Mouse (Mus musculus): ENCODE measurements around the gene Phpt1.

The Phpt1 gene

DNA sequence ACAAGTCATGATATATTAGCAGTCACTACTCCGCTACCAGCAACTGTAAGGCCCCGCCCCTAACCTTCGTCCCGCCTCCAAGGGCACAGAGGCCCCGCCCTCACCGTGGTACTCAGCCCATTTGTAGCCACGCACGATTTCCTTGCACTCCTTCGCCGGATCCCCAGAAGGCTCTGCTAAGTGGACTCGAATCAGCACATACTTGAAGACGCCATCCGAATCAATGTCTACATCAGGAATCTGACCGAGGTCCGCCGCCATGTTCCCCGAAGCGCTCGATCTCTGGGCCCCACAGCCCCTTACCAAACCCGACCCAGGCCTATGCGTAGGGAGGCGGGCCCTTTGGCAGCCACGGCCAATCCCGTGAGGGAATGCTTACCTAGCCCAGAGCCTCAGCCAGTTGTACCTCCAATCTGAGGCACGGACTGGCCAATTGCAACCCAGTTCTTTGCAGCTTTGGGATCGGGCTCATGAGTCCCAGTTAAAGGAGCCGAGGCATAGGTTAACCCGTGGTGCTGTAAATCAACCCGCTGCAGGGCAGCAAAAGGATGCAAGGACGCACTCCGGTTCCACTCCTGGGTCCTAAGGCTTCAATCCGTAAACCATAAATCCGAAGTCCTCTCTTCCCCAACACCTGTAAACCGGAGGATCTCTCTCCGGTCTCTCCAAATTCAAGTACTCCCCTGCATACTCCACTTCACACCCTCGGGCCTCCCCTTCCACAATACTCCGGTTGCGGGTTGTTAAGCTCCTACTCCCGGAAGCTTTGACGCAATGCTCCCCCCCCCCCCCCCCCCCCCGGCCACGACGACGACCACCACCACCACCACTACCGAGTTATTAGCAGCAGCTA is at the start of gene Phpt1, which contains the start of gene Mamdc4:
Gene Phpt1, minus strand, starts transcription at position 646 of the 853 bp plus-strand sequence.
Gene Mamdc4, minus strand, starts transcription at position 267 of the 853 bp plus-strand sequence.
- in situ Hi-C loops (cut with MboI; ENCODE audit: unreplicated experiment in 2 of 2), result no loop called here

GRCm38 (mm10) chr2:25621229-25622200 is 46.5 kb upstream of the Phpt1 start, which contains the start of gene Tmem141:
Gene Tmem141, minus strand, starts transcription at chr2:25622005.
- in situ Hi-C loops (cut with MboI; ENCODE audit: unreplicated experiment in 2 of 2), result no loop called here

DNA sequence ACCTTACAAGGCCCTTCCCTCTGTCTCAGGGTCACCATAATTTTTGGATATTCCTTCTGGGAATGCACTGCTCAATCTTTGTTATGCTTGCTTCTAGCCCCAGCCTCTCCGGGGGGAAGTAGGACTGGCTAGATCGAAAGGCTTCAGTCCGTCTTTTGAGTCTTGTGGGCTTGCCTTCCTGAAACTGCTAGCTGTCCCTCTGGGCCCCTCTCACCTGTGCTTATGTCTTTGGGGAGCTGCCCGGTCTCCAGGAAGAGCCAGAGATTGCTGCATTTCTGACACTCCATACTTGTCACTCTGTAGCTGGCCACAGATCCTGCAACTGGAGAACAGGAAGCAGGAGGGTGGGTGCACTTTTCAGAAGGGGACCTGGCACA is 45.8 kb upstream of the Phpt1 start:
- in situ Hi-C loops (cut with MboI; ENCODE audit: unreplicated experiment in 2 of 2), result no loop called here

- in situ Hi-C loops (cut with MboI; ENCODE audit: unreplicated experiment in 2 of 2), result no loop called here
These were observed 45.4 kb upstream of the Phpt1 start for GRCm38 (mm10) chr2:25620386-25620785.

- in situ Hi-C loops (cut with MboI; ENCODE audit: unreplicated experiment in 2 of 2), result no loop called here
These were observed 42.6 kb upstream of the Phpt1 start, which contains the start of gene Ccdc183 for GRCm38 (mm10) chr2:25617578-25617977. Gene Ccdc183, minus strand, starts transcription at chr2:25617678.

DNA sequence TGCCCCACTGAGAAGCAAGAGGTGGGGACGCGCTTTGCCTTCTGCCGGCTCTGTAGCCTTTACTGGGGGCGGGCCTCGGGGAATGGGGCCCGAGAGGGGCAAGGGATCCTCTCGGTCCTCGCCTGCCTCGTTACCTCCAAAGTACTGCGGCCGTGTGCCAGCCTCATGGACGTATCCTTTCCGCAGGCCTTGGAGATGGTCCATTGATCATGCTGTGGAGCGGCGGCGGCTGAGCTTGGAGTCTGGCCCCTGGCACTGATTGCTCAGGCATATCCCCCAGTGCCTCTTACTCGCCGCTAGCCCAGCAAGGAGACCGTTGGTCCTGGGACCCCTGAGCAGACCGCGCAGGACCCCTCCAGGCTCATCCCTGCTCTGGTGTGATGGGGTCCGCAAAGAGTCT is 41.4 kb upstream of the Phpt1 start:
- in situ Hi-C loops (cut with MboI; ENCODE audit: unreplicated experiment in 2 of 2), result no loop called here

GRCm38 (mm10) chr2:25608671-25609070 is 33.6 kb upstream of the Phpt1 start:
- in situ Hi-C loops (cut with MboI; ENCODE audit: unreplicated experiment in 2 of 2), result no loop called here

GRCm38 (mm10) chr2:25607761-25608622 is 33.0 kb upstream of the Phpt1 start, which contains the start of gene Rabl6:
Gene Rabl6, minus strand, starts transcription at chr2:25608521.
- in situ Hi-C loops (cut with MboI; ENCODE audit: unreplicated experiment in 2 of 2), result no loop called here

DNA sequence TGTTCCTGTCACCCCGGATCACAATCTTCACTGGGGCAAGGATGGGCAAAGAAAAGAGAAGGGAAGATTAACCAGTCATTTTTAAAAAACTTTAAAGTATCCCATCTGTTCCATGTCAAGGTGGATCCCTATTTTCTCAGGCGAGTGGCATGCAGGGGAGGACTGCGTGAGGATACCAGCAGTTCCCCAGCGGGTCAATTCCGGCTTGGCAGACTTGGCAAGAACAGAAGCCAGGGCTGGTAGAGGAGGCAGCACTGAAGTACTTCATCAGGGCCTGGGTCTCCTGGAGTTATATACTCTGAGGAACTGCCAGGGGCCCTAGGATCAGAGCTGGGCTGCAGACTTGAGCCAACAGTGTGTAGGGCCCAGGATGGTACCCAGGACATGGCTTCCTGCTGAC is 27.5 kb upstream of the Phpt1 start:
- in situ Hi-C loops (cut with MboI; ENCODE audit: unreplicated experiment in 2 of 2), result no loop called here

GRCm38 (mm10) chr2:25600037-25600436 is 25.0 kb upstream of the Phpt1 start:
- in situ Hi-C loops (cut with MboI; ENCODE audit: unreplicated experiment in 2 of 2), result no loop called here

DNA sequence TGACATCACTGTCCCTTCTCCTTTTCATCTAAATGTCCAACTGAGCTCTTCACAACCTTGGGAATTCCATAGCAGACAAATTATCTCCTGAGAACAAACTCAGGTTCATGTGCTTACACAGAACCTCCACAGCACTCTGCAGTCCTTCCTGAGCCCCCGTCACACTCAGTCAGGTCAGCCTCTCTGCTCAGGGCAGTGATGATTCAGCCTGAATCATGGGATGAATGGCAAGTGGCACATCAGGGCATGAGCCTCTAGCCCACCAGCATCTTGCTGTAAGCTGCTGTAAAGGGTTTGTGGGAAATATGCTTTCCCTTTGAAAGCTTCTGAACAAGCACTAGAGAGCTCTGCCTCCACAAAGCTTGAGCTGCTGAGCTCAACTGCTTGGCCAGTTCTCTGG is 23.7 kb upstream of the Phpt1 start:
- in situ Hi-C loops (cut with MboI; ENCODE audit: unreplicated experiment in 2 of 2), result no loop called here

GRCm38 (mm10) chr2:25596765-25597510 is 21.9 kb upstream of the Phpt1 start:
- in situ Hi-C loops (cut with MboI; ENCODE audit: unreplicated experiment in 2 of 2), result no loop called here

DNA sequence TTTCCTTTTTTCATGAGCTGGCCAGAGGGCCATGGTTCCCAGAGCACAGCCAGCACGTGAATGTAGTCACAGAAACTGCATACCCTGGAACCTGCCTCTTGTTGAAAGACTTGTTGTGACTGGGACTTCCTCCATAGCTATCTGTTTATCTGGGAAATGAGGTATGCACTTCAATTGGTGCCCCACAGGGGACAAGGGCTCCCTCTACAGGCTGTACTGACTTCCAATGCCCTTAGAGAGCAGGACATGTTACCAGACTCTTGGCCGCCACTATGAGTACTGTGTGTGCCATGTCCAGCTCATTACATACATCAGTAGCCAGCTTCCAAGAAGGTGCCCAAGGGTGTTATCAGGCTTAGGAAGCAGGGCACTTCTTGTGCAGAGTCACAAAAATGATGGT is 16.8 kb upstream of the Phpt1 start:
- in situ Hi-C loops (cut with MboI; ENCODE audit: unreplicated experiment in 2 of 2), result no loop called here

DNA sequence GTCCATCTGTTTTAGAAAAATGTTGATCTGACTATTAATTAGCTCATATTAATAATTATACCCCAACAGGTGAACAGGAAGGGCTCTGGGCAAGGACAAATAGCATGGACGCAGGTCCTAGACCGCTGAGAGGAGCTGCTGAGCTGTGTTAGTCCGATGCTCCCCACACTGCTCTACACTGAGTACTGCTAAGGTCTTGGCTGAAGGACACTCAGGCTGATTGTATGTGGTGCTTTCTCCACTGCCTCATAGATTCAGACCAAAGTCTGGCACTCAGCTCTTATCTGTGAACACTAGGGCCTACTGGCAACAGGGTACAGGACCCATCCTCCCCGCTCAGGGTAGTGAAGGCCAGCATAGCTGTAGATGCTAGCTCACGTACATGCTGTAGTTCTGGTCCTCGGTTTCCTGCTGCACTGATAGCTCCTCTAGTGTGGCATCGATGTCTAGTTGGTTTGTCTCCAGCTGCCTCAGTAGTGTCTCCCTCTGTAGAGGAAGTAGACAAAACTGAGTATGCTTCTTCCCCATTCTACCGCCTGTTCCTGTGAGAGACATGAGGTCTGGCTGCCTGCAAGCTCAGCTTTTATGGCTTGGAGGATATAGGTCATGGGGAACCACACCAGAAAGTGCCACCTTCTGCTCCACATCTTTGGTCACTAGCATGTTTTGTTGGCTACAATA is 13.3 kb upstream of the Phpt1 start:
- in situ Hi-C loops (cut with MboI; ENCODE audit: unreplicated experiment in 2 of 2), result no loop called here

DNA sequence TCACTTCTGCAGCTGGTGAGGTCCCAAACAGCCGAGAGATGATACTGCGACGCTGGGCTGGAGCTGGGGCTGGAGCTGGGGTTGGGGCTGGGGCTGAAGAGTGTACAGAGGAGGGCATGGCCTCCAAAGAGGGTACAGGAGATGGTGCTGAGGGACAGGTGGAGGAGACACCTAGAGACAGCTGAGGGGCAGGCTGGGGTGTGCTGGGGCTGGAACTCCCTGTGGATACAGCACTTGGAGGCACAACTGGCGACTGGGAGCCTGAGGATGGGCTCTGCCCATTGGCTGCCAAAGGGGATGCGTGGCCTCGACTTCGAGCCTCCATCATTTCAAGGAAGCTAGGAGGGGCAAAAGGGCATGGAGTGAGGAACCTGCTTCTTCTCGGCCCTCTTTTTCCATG is 12.3 kb upstream of the Phpt1 start:
- in situ Hi-C loops (cut with MboI; ENCODE audit: unreplicated experiment in 2 of 2), result no loop called here

DNA sequence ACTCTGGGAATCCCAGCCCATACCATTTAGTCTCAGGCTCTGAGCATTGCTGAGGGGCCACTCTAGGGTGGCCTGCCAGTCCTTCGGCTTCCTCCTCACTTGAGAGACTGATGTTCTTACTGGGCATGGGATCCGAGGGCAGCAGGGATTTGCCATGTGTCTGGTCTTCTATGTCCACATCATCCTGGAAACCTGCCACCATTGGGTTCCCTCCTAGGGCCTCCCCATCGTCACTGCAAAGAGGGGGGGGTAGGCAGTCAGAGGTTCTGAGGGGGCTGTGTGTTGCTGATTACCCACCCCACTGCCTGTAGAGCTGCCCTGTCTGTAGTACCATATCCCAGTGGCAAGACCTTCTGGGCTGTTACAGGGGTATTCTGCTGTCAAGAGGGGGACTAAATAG is 10.6 kb upstream of the Phpt1 start:
- in situ Hi-C loops (cut with MboI; ENCODE audit: unreplicated experiment in 2 of 2), result no loop called here

DNA sequence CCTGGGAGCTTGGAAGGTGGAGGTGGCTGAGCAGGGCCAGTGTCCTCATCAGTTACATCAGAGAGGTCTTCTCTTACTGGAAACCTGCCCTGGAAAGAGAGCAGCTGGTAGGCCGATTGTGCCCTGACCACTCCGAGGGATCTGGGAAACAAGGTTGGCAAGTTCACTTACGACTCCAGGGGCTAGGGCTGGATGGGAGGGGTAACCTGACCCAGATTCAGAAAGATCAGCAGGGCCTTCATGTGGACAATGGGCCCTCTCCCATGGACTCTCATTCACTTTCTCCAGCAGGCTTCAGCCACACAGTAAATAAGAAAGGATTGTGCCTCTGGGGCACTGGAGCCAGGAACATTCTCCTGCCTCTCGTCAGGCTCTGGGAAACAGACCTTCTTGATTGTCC is 9.8 kb upstream of the Phpt1 start:
- in situ Hi-C loops (cut with MboI; ENCODE audit: unreplicated experiment in 2 of 2), result no loop called here

DNA sequence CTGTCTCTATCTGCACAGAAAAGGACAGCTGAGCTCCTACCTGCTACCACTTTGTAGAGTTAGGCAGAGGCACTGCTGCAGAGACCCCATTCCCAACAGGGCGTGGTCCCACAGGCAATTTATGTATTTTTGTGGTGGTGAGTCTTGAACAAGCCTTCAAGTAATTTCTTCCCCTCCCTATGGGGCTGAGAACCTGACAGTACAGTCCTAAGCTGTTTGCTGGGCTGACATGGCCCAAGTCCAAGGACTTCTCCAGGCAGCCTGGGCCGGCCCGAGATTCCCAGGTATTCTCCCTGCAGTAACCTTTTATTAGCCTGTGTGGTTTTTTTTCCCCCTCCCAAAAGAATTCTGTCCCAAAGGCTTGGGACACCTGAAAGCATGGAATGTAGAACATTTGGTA is 9.1 kb upstream of the Phpt1 start:
- in situ Hi-C loops (cut with MboI; ENCODE audit: unreplicated experiment in 2 of 2), result no loop called here

DNA sequence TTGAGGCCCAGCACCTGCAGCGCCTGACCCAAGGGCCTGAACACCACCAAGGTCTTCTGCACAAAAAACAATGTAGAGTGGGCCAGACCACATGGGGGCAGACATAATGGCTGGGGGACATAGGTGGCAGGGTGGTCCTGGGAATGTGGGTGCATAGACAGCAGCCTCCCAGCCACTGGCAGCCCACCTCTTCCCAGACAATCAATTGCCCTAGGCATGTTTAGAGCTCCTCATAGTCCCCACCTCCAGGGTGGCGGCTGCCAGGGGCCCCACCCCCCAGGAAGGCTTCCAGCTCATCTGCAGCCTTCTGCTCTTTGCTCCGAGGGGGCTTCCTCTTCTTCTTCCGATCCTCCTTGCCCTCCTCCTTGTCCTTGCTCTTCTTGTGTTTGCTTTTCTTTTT is 8.5 kb upstream of the Phpt1 start:
- in situ Hi-C loops (cut with MboI; ENCODE audit: unreplicated experiment in 2 of 2), result no loop called here
